Mouse (Mus musculus): Measurements from ENCODE around the gene Reep1.

GRCm38 (mm10) chr6:71678891-71679290 lies 28.5 kb upstream of the Reep1 start:
- TF ChIP-seq CTCF (IDR thresholded peaks at IDR 0.05) (peak; percentile 66), EP300 (IDR thresholded peaks at IDR 0.05) (no peak)

Data from lung, postnatal 0 days (tissue).